Mouse (Mus musculus): Measurements from ENCODE around the gene Cldn3.
"Not testable (repeated sequence)": the region's sequence is repeated elsewhere in the genome, so short reads cannot be mapped to it uniquely, and the experiment has no call there.

Cldn3 gene

GRCm38 (mm10) chr5:134985633-134986297, at the start of gene Cldn3:
Gene Cldn3, plus strand, starts transcription at chr5:134986214.
- no peak for DNase-seq

- DNase-seq: no peak
Measured at GRCm38 (mm10) chr5:134936626-134937185, 49.3 kb upstream of the Cldn3 start.

- no peak for DNase-seq
Measured at GRCm38 (mm10) chr5:134939069-134939468, 46.9 kb upstream of the Cldn3 start.

- not testable (repeated sequence) for DNase-seq
Measured at GRCm38 (mm10) chr5:134939554-134939953, 46.5 kb upstream of the Cldn3 start.

- peak; percentile 57 to 72 for DNase-seq
Measured at GRCm38 (mm10) chr5:134941472-134942209, 44.4 kb upstream of the Cldn3 start.

- no peak for DNase-seq
Measured at GRCm38 (mm10) chr5:134942740-134943139, 43.3 kb upstream of the Cldn3 start.

GRCm38 (mm10) chr5:134944179-134944578, 41.8 kb upstream of the Cldn3 start:
- DNase-seq: no peak

GRCm38 (mm10) chr5:134945266-134945959, 40.6 kb upstream of the Cldn3 start:
- no peak for DNase-seq

- DNase-seq: no peak
Measured at GRCm38 (mm10) chr5:134946063-134946856, 39.8 kb upstream of the Cldn3 start.

- DNase-seq: peak; percentile 76 to 85
Measured at GRCm38 (mm10) chr5:134946857-134947255, 39.2 kb upstream of the Cldn3 start, which contains the start of gene Cldn4. Gene Cldn4, minus strand, starts transcription at chr5:134946934.

GRCm38 (mm10) chr5:134947420-134948084, 38.5 kb upstream of the Cldn3 start:
- DNase-seq: peak in 1 of 2 experiments; percentile 30

- DNase-seq: no peak
Measured at GRCm38 (mm10) chr5:134948085-134948439, 38.0 kb upstream of the Cldn3 start.

- DNase-seq: peak; percentile 61 to 71
Measured at GRCm38 (mm10) chr5:134951053-134951884, 34.7 kb upstream of the Cldn3 start.

GRCm38 (mm10) chr5:134955491-134955890, 30.5 kb upstream of the Cldn3 start:
- no peak for DNase-seq

- DNase-seq: no peak
Measured at GRCm38 (mm10) chr5:134959114-134959513, 26.9 kb upstream of the Cldn3 start.

- DNase-seq: peak; percentile 45 to 65
Measured at GRCm38 (mm10) chr5:134960430-134960829, 25.6 kb upstream of the Cldn3 start.

- no peak for DNase-seq
Measured at GRCm38 (mm10) chr5:134961519-134961918, 24.5 kb upstream of the Cldn3 start.

GRCm38 (mm10) chr5:134963546-134963945, 22.5 kb upstream of the Cldn3 start:
- no peak for DNase-seq

GRCm38 (mm10) chr5:134964655-134965054, 21.4 kb upstream of the Cldn3 start:
- DNase-seq: not testable (repeated sequence)

GRCm38 (mm10) chr5:134965473-134965851, 20.6 kb upstream of the Cldn3 start:
- peak; percentile 64 to 70 for DNase-seq
